Mouse (Mus musculus) c-Kit-positive CD71-negative TER-119-negative erythroid progenitor cells, embryonic 14.5 days (primary cell): ENCODE measurements around the gene Ecd.
"Not testable (repeated sequence)": the region's sequence is repeated elsewhere in the genome, so short reads cannot be mapped to it uniquely, and the experiment has no call there.

Source experiments
- DNase-seq: peaks from one replicate; pipeline ENCODE4 v3.0.0-alpha.2; 2013; ENCODE audit warnings: low read depth

Ecd gene

DNA sequence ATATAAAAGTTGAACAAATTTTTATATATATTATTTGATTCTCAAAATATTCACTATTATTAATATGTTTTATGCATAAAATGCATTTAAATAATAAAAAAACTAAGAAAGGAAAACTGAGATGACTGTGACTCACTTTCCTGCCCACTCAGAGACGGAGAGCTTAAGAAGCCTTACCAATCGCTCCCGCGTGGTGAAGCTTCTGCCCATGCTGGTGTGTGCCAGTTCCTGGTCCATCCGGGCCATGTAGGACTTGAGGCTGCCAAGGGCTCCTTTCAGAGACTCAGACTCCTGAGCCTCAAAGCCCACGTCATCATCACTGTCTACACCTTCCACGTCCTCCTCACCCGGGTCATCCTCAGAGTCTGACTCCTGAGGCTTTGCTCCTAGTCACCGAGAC lies 23.7 kb downstream of the Ecd start:
- DNase-seq = no peak

DNA sequence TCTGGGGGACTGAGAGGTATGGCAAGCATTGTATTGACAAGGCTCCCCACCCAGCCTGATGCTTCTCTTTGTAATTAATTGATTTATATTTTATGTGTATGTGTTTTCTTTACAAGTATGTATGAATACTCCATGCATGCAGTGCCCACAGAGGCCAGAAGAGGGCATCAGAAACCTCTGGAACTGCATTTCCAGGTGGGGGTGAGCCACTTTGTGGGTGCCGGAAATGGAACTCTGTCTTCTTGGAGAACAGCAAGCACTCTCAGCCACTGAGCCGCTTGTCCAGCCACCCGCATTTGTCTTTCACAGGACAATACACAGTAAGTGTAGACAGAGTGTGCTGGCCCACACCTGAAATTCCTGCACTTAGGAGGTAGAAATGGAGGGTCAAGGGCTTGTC lies 28.5 kb downstream of the Ecd start:
- DNase-seq = peak; percentile 25

DNA sequence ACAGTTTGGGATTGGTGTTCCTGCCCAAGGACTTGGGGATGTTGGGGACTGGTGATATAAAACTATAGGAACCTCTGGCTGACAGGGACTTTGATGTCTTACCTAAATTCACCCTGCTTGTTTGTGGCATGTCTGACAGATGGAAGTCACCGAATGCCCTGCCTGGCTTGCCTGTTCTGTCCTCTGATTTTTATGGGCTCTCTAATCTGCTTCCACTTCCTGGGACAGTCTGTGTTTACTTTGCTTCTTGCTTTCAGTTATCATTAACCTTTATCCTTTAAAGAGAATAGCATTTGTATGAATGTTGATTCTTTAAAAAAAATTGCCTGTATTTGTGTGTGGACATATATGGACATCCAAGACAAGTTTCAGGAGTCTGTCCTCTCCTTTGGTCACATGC lies 32.8 kb downstream of the Ecd start:
- DNase-seq = no peak

- not testable (repeated sequence) for DNase-seq
Observed at GRCm38 (mm10) chr14:20305085-20305484, 42.8 kb downstream of the Ecd start.

- peak; percentile 23 for DNase-seq
Observed at GRCm38 (mm10) chr14:20298131-20298530, 49.8 kb downstream of the Ecd start.

- no peak for DNase-seq
Observed at GRCm38 (mm10) chr14:20297616-20298015, 50.3 kb downstream of the Ecd start.

- DNase-seq = no peak
Observed at GRCm38 (mm10) chr14:20294947-20295346, 53.0 kb downstream of the Ecd start.

DNA sequence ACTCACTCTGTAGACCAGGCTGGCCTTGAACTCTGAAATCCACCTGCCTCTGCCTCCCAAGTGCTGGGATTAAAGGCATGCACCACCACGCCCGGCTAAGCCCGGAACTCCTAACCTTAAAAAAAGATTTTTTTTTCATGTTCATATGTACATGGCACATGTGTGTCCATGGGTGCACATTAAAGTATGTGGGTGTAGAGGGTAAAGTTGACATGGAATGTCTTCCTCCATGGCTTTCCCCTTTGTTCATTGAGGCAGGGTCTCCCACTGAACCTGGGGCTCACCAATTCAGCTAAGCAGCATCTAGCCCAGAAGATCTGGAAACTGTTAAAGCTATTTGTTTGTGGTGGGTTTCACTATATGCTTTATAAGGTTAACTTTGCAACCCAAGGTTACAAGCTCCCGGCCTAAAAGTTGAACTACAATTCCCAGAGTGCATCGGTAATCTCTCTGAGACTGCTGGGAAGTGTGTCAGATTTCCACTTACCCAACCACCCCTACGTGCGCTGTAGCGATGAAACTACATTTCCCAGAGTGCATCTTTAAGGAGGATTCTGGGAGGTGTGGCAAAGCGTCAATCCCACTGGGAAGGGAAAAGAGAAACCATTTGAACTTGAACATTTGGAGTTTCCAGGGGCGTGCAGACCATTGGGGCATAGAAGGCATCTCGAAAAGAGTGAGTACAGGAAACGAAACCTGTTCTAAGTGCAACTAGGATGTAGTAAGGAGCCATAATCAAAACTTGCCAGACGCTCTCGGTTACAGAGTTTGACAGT lies 53.6 kb downstream of the Ecd start, which contains the start of gene Nudt13:
Gene Nudt13, plus strand, starts transcription at position 581 of the 776 bp plus-strand sequence.
- DNase-seq = peak; percentile 89

DNA sequence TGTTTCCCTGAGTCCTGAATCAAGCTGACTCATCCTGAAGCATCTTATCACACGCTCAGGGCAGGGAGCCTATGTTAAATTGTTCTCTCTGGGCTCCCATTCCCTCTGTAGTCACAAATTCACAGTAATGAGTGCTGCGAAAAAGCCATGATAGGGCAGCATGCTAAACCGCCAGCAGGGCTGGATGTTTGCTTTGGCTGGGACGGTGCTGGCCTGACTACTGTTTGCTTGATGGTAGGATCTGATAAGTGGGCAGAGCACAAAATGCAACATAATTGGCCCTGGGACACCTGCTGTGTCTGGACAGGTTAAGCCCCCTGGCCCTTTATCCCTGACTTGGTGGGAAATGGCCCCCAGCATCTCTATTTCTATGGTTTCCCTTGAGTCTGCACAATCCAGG lies 56.5 kb downstream of the Ecd start:
- no peak for DNase-seq
